Mouse (Mus musculus) cerebellum, adult 18-20 months (tissue): Measurements from ENCODE around the gene Elovl6.

Experiments
- DNase-seq, 2 experiments: peaks; one replicate each; pipeline ENCODE4 v3.0.0; 2021

Gene Elovl6

DNA sequence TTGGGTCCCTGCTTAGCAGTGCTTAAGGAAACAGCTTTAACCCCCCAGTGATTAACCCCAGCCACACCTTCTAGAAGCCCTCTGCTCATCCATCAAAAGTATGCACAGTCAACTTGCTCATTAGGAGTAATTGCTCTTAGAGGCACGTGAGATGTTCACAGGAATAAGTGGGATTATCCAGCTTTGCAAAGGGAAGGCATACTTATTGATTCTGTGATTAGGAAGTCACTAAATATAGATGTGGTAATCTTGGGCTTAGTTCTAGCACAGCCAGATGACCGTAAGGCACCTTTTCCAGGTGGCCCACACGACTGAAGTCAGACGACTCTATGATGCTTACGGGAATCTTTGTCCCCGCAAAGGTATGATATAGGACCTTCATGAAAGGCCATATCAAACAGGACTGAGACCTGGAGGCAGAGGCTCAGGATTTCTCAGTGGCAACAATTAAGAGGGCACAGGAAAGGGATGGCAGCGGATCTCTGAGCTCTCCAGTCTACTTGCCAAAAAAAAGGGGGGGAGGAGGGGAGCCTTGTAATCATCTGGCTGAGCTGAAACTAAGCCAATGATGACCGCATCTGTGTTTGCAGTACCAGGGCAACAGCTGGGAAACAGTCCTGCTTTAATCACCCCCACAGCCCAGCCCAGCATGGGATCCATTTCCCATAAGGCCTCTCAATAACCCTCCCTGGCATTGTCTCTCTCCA is 117.6 kb downstream of the Elovl6 start:
- DNase-seq, result no peak

- DNase-seq, result no peak
Observed at GRCm38 (mm10) chr3:129650293-129650612, 118.1 kb downstream of the Elovl6 start.

DNA sequence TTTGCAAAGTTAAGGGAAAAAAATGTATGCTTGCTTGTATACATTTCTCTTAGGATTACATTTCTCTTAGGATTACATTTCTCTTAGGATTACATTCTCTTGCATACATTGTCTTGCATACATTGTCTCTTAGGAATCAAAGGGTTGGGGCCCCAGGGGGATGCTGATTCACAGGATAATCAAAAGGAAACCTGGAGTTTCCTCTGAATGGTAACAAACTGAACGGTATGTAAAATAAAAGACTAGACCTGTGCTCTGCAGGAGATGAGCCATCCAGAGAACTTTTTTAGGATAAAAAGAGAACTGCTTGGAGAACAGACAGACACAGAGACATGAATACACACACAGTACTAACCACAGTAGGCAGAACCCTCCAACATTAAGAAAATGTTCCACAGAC is 118.8 kb downstream of the Elovl6 start:
- no peak for DNase-seq

GRCm38 (mm10) chr3:129651765-129652164 is 119.6 kb downstream of the Elovl6 start:
- peak; percentile 28 to 29 for DNase-seq

GRCm38 (mm10) chr3:129652476-129652875 is 120.3 kb downstream of the Elovl6 start:
- DNase-seq, result no peak

- DNase-seq, result peak in 1 of 2 experiments; percentile 26
Observed at GRCm38 (mm10) chr3:129656540-129656939, 124.4 kb downstream of the Elovl6 start.

DNA sequence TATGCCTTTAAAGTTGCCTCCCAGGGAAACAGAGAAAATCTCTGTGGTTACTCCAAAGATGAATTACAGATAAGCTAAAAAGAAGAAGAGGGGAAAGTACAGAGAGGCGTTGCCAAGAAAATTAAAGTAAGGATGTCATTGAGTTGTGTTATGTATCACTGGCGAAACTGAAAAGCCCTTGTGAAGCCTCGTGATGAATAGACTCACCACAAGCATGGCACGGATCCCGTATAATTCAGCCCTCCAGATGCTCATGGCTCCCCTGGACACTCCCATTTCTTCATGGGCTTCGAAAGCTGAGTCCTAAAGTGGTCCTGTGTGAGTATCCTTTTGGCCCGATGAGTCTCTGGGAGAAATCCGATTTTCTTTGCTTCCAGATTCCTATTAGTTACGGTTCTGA is 125.1 kb downstream of the Elovl6 start:
- no peak for DNase-seq

GRCm38 (mm10) chr3:129657775-129658174 is 125.6 kb downstream of the Elovl6 start:
- no peak for DNase-seq

DNA sequence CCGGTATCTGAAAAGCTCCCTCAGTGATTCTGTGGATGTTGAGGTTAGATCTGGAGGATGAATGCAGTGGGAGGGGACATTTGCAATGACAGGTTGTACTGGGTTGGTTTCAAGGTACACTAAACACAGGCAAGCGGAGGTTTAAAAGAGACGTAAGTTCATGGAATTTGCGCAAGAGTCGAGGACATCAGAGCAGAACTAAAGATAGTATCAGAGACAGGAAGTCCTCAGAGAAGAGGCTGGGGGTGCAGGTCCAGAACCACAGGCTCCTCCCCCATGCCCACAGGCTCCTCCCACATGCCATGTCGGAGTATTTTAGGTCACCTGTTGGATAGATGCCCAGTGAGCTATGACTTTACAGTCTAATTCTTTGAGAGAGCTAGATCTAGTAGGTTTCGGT is 126.6 kb downstream of the Elovl6 start:
- DNase-seq, result no peak

DNA sequence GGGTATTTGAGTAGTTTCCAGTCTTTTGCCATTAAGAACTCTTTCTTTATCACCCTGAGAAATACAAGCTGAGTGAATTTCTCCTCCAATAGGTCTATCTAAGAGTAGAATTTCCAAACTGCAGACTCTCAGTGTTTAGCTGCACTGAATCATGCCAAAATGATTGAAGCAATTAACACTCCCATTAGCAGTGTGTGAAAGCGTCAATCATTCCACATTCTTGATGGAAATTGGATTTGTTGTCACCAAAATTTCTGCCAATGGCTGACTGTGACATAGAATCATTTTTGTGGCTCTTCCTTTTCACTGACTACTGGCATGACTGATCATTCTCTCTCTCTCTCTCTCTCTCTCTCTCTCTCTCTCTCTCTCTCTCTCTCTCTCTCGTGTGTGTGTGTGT is 131.8 kb downstream of the Elovl6 start:
- no peak for DNase-seq

- no peak for DNase-seq
Observed at GRCm38 (mm10) chr3:129675923-129676322, 143.8 kb downstream of the Elovl6 start.

DNA sequence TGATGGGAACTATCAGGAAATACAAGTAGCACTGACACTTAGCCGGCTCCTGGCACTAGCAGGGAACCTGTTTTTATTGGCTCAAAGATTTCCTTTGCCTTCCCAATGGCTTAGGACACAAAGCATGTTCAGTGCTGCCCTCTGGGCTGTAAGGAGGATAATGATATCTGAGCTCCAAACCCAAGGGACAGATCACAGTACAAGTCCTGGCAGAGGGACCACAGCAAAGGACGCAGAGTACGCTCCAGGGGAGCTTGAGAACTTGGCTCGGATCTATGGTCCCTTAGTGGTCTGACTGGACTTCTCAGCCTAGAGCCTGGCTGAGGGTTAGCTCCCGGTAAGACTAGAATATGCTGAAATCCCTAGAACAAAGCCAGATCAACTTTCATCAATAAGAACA is 148.1 kb downstream of the Elovl6 start:
- DNase-seq, result peak in 1 of 2 experiments; percentile 28

GRCm38 (mm10) chr3:129681841-129682240 is 149.7 kb downstream of the Elovl6 start:
- no peak for DNase-seq

DNA sequence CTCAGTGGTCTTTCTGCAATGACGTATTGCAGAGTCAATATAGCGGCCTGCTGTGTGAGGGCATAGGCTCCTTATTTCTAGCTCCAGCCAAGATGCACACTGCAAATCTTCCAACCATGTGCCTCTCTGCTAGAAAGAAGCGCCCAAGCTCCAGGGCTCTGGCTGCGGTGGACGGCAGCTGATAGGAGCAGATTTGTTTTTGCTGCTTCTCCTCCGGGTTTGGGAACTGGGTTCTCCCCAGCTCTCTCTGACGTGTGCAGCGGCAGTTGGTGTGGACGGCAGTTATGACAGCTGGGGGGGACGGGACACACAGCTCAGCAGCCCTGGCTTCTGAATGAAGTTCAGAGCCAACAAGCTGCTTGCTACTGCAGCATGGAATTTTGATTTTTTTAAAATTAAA is 150.2 kb downstream of the Elovl6 start:
- no peak for DNase-seq

GRCm38 (mm10) chr3:129683060-129683679 is 151.0 kb downstream of the Elovl6 start:
- DNase-seq, result no peak

DNA sequence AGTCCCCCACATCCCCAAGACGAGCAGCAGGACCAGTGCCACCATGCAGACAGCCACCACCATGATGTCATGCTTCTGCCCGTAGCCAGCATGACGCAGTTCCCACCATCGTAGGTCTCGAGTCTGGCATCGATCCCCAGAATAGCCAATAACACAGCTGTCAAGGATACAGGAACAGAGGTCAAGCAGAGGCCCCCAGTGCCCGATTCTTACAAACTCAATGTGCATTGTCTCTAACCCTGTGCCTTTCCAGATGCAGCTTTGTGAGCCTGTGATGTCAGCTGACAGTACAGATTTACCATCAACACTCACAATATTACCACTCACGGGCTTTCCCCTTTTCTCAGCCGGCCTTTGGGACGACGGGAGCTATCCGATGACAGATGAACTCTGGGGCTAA is 154.0 kb downstream of the Elovl6 start:
- no peak for DNase-seq

DNA sequence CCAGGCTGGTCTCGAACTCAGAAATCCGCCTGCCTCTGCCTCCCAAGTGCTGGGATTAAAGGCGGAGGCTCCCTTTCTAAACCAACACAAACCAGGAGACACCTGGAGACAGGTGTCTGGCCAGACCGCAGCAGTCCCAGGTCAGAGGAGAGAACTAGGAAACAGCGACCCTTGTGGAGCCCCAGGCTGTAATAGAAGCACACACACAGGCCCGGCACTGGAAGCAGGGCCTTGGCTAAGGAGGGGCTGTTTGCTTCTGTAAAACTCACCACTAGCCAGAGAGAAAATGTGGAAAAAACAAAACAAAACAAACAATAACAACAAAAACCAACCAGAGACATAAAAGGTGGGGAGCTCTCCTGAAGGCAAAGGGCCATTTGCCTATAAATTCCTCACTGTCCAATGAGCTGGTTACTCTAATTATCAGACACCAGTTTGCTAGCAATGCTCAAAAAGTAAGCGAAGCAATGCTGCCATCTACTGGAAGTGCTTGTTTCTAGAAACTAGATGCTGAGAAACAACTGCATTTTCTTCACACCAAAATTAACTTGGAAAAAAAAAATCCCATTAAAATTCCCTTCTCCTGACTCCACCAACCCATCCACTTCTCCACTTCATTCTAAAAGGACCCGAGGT is 154.7 kb downstream of the Elovl6 start:
- DNase-seq, result peak; percentile 71 to 73

DNA sequence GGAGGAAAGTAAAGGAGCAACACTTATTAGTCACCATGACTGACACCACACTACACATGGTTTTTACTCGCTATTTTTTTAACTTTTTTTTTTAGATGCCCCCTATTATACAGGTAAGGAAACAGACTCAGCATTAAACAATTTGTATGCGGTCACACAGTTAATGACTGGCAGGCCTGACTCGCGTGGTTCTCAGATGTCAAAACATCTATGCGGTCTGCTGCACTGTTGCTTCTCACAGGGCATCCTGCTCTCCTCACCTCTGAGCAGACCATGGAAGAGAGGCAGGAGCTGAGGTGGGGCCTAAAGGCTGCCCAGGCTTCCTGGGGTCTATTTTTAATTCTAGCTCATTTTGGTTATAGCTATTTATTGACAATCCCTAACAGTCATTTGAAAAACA is 155.3 kb downstream of the Elovl6 start:
- DNase-seq, result no peak
